Mouse (Mus musculus) spleen, postnatal 14 days (tissue): ENCODE measurements around the gene Fmo5.
A peak's percentile ranks its signal among the peaks of the same experiment; 100 is the strongest.

Experiments
- DNase-seq, 2 experiments: peaks; one replicate each; pipeline ENCODE4 v3.0.0; 2021 to 2022; ENCODE audit warnings: low spot score in 2 of 2

Gene Fmo5

DNA sequence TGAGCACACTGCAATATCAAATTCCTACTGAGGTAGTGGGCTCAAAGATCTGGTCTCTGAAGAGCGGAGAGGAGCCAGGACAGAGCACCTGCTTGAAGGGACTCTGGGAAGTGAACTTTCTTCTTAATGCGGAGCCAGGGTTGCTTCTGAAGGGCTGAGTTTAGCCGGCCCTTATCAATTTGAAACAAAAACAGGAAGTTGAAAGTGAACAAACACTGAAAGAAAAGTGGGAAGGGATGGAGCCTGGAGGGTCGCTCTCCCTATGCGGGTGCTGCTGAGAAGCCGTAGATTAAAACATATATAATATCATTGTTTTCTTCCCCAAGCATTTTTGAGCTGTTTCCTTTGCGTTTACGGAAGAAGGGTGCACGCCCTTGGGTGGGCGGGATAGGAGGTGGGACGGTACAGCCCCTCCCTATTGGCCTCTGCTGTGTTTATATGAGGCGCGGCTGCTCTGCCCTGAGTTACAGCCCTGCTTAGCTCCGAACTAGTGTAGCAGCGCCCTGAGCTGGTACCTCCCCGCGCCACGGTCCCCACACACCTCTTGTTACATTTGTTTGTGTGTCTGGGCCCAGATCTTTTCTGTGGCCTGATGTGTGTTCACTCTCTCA, at the start of gene Fmo5:
Gene Fmo5 (plus strand): TSS at position 414 of the 611 bp plus-strand sequence.
- peak; percentile 45 to 62 for DNase-seq

DNA sequence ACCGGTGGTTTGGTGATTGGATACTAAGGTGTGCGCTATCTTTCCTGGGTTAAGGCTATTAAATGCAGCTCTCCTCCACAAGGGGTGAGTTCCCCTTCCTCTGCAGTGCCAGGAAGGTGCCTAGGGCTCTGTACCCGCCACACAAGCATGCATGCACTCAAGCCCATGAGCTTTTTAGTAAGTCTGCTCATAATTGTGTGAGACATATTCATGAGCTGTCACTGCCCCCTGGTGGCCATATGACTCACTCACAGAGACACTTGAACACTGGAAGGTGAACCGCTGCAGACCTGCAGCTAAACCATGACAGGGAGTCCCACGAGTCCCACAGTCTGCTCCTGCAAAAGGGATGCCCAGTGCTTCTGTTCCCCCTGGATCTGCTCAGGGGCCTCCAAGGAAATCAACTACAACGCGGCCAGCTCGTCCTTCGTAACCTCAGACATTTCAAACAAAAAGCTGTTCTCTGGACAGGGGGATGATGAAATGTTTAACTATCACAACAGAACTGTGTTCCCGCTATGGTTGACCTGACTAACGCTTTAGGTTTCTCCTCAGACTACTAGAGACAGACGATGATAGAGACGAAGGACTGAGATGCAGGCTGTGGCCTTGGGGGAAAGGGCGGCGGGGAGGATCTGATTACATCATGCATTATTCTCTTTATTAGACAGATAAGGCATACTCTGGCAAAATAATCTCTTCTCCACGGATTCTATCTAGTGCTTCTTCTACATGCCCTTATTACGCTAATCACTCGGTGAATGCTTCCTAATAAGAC, 43.0 kb upstream of the Fmo5 start:
- peak; percentile 32 to 53 for DNase-seq

DNA sequence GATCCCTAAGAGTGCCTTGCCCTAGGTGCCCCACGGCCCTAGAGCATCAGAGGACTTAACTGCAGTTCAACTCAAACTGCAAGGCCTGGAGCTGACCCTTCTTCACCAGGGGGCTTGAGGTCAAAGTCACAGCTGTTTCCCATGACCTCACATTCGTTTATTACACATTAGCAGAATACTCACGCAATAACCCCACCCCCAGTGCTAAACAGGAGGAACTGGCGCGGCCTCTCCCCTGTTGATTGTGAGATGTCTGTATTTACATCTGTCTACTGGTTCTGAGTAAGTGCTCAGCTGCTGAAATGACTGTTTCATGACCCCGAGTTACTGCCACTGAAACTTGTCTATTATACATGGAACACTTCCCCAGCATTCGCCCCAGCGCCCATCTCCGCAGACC, 40.9 kb upstream of the Fmo5 start:
- no peak for DNase-seq

DNA sequence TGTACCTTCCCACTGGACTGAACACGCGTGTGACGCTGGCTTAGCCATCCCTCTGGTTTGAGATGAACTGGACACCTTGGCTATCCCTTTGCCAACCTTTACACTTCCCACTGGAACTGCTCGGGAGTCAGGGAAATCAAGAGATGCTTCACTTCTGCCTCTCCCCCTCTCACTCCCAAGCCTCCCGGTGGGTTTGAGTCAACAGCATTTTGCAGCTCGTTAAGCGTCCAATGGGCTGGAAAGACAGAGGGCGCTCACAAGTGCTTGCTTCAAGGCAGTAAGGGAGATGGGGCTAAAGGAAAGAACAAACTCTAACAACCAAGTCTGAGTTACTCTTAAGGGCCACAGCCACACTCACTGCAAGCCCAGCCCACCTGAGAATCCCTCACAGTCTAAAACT, 37.9 kb upstream of the Fmo5 start:
- no peak for DNase-seq

DNA sequence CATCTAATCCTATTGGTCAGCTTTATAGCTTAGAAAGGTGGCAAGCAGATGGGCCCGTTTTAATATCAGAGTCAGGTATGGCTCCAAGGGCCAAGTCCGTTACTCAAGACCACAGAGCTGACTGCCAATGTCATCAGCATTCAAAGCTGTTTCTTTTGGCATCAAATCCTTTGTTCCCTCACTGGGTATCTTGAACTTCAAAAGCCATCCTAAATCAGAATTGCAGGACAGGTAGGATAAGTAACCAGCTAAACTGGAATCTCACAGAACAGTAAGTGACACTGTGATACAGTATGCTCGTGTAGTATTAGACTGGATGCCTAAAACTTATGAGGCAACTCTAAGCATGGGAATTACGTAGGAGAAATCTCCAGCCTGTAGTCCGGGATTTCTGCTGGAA, 35.5 kb upstream of the Fmo5 start:
- DNase-seq: no peak

DNA sequence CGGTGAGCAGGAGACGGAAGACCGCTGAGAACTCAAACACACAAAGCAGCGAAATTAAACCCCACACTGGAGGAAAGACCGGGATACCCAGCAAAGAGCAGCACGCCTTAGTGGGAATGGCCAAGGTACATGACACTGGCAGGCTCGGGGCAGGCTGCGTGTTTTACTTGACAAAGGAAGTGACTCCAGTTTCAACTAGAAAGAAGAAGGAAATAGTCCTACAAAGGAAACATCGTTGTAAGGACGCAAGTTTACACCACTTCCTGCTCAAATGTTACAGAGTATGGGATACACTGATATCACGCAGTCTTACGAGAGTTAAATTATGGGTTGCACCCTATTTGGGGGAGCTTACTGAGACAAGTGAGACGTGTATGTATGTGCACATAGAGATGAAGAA, 34.5 kb upstream of the Fmo5 start:
- no peak for DNase-seq

DNA sequence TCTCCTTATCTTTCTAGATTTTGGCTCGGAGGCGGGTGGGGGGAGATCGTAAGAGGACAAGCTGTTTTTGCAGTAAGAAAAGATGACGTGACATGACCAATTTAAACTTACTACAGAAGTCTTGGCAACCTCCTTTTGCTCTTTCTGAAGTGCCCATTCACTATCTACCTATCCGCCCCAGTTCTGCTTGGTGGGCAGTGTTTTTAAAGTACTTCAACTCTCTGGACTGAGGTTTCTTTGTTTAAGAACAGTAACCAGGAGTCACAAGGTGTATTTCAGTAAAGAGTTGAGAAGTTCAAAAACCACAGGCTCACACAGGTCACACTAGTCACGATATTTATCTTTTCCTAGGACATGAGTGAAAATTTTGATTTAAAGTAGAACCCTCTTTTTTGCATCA, 33.5 kb upstream of the Fmo5 start:
- no peak for DNase-seq

DNA sequence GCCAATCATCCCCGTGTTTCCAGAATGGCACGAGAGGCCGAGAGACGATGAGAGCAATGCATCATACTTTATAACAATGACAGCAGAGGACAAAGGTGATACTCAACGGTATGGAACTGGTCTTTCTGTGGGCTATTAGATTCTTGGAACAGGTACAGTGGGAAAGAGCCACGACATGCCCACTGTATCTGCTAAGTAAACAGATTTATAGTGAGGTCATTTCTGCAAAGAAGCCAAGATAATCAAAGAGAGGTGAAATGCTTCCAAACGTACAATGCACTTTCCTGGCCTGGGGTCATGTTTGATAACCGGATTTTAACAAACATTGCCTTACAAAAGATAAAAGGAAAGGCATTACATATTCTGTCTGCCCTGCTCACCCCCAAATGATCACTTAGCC, 31.8 kb upstream of the Fmo5 start:
- no peak for DNase-seq

DNA sequence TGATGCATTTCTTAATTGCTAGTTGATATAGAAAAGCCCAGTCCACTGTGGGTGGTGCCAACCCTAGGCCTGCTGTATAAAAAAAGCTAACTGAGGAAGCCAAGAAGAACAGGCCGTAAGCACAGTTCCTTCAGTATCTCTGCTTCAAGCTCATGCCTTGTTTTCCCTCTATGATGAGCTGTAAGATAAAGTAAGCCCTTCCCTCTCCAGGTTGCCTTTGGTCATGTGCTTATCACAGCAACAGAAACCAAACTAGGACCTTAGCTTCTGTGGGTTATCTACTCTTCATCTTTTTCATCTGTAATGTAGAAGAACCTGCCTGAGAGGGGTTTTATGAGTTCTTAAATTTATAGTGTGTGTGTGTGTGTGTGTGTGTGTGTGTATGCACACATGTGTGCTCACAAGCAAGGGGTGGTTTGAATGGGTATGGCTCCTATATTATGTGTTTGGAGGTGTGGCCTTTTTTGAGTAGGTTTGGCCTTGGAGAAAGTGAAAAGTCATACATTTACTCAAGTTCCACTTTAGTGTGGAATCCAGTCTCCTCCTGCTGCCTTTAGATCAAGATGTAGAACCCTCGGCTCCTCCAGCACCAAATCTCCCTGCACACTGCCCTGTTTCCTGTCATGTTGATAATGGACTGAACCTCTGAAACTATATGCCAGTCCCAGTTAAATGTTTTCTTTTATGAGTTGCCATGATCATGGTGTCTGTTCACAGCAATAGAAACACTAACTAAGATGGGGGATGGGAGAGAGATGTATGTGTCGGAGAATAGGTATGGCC, 28.4 kb upstream of the Fmo5 start:
- DNase-seq: no peak

DNA sequence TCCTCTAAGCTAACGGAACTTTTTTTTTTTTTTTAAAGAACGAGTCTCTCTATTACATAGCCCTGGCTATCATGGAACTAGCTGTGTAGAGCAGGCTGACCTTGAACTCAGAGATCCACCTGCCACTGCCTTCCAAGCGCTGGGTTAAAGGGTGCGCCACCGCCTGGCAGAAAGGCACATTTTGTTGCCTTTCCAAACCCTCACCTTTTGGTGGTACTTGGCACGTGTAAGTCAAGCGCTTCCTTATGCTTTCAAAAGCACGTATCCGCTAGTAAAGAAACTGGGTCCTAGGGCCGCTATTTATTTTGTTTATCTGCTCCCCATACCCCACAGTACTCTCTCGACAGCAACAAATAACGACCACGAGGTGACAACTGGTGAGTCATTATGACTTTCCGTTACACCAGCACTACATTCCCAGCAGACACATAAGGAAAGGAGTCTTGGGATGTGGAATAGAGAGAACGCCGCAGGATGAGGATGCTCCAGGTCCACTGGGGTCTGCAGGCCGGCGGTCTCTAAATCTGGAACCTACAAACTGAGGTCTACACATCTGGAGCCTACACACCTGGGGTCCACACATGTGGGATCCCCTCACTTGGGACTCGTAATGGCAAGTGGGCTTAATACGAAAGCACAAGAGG, 19.3 kb upstream of the Fmo5 start:
- DNase-seq: peak; percentile 58 to 63

DNA sequence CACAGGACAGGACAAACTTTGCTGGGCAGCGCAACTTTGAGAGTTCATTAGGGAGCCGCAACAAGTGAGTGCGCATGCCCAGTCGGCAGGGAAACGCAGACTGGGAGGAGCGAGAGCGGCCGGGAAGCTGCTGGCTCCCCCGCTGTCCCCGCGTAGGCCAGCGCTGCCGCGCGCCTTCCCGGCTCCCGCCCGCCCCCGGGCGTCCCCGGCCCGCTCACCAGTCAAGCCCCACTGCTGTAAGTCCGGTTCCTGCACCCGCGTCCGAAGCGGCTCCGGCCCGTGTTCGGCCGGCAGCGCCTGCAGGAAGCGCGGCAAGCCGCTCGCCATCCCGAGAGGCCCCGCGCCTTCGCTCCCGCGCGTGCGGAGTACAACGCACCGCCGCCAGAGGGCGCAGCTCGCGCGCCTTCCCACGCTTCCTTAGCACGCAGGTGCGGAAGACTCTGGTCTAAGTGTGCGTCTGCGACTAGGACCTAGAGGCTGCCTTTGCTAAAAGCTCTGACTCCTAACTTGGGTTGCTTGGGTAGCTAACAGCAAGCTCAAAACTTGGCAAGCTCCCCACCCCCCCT, 18.7 kb upstream of the Fmo5 start, which contains the start of gene Chd1l:
Gene Chd1l (minus strand): TSS at position 359 of the 566 bp plus-strand sequence.
- peak; percentile 88 to 90 for DNase-seq

DNA sequence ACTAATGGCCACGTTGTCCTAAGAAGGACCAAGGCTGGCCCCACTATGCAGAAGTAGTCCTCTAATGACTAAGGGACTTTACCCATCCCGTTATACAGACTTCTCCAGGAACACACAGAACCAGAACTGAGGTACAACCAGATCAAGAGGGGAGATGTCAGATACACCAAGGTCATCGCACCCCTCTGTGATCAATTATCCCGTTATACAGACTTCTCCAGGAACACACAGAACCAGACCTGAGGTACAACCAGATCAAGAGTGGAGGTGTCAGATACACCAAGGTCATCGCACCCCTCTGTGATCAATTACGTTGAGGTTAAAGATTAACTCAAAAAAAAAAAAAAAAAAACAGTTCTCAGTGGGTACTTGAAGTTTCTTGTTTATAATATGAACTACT, 17.6 kb upstream of the Fmo5 start:
- DNase-seq: no peak

DNA sequence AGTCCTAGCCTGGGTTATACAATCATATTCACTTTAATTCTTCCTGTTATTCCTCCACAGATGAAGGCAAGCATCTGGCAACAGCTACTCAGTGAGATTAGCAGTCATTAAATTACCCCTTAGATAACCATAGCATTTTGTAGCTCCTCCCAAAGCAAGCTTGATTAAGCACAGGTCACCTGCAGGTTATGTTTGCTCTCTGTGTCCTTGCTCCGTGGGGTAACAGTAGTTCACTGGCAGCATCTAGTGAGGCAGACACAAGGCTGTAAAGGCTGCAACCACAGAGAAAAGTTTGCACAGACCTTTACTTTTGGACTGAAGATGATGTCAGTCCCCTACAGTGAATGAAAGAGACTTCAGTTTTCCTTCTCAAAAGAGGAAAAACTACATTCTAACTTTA, 13.4 kb upstream of the Fmo5 start:
- DNase-seq: no peak

DNA sequence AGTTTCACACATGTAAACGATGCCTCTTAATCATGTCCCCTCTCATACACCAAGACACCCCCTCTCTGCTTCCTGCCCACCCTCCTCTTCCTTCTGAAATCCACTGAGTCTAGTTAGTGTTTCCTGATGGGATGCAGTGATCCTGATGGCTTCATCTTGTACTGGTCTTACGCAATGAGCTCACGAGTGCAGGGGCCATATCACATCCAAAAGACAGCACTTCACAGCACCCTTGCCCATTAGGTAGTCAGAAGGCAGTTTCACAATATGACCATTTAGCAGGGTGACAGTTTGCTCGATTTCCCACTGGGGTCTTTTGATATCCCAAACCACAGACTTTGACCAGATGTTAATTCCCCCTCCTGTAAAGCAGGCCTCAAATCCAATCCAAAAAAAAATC, 12.7 kb upstream of the Fmo5 start:
- no peak for DNase-seq

DNA sequence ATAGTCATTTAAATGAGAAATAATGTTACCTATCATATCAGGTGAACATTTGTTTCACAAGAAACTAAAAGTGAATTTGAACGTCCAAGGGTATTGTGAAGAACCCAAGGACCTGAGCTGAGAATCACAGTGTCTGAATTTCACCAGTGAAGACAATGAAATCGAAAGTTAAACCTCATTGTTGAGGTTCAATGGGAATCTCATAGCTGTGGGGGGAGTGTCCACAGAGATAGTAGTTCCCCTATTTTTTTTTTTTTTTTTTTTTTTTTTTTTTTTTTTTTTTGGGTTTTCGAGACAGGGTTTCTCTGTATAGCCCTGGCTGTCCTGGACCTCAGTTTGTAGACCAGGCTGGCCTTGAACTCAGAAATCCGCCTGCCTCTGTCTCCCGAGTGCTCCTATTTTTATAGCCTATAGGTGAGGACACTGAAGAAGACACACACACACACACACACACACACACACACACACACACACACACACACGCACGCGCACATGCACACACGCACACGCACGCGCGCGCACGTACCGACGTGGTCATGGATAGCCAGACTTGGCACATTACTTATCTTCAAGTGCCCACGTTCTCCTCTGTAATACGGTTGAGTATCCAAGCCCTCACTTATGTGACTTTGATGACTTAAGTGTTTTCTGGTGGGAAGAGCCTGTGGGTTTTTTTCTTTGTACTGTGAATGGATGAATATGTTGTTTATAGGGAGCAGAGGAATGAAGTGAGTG, 11.3 kb upstream of the Fmo5 start:
- no peak for DNase-seq

DNA sequence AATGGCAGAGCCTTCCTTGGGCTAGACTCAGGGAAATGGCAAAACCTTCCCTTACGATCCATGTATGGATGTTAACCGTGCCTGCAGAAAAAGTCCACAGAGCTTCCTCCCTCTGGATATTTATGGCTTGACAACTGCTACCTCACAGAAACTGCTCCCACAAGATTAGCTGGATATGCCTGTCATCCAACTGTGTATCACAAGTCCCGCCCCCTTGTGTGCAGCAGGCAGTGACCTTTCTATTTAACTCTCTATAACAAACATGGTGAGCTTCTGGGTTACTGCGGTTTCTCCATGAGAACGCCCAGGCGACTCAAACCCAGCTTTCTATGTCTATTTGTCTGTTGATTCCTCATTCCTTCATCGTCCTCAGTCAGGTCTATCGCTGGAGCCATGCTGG, 10.7 kb upstream of the Fmo5 start:
- DNase-seq: no peak

DNA sequence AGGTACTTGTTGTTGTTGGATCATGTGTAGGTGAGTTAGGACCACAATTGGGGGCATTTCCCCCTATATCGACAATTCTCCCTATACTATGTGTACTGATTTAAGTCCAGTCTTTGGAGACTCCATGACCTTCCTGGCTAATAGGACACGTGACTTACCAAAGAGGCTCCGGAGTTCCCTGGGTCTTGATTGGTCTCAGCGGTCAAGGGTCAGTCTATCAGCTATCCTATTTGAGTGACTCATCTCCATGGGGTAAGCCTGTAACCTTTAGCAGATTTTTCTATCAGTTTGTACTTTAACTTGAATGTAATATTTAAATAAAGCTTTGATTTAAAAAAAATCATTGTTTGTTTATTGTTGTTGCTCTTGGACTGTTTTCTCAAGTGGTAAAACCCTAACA, 7.9 kb upstream of the Fmo5 start:
- DNase-seq: no peak

DNA sequence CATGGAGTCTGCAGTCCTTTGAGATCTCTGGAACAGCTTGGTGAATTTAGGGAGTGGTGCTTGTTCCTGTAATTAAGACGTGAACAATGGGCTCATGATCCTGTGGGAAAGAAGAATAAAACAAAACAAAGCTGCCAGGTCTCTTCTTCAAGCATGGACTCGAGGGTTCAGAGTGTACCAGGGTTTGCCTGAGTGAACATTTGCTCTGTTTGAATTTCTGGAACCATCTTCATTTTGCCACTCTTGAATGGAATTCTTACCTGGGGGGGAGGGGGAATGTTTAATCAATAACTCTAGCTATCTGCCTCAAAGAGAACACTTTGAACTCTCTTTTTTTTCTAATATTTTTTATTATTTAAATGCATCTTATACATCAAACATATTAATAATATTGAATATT, 4.0 kb upstream of the Fmo5 start:
- DNase-seq: no peak

DNA sequence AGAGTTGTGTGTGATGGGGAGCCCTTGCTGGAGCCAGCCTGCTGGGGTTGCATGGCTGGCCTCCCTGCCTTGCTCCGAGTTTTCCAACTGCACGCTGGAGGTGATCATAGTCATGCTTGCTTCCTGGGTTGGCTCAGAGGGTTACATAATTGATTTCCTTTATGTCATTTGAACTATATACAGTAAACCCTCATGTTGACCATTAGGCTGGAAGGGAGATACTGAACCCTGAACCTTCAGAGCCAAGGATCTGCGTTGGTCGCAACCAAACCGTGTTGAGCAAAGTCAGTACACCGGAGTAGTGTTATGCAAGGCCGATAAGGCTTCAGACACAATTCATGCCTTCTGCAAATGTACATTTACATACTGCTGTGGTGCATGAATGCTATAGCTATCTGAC, 711 bp upstream of the Fmo5 start:
- DNase-seq: no peak

DNA sequence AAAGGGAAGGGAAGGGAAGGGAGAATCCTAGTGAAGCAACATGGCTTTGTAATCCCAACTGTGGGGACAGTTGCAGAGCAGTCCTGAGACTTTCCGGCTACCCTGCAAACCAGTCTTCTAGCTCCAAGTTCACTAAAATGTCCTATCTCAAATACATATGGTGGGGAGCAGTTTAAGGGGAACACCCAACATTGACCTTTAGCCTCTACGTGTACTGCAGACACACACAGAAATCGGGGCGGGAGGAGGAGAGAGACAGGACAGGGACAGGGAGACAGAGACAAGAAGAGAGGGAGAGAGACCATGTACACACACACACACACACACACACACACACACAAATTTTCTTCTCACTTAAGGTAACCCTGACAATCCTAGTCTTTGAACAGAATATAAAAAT, 1.3 kb downstream of the Fmo5 start:
- no peak for DNase-seq

DNA sequence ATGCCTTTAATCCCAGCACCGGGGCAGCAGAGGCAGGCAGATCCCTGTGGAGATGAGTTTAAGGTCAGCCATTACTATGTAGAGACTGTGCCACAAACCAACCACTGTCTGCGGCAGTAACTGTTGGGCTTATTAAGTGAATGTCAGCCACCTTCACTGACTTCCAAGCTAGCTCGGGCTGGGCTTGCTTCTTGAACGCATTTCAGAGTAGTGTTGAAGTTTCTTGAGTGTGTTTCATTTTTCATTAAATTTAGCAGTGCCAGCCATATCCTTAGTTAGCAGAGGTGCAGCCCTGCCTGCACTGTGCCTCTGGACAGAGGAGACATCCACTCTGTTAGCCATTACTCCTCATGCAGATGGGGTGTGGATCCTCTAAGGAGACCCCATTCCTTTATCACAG, 2.1 kb downstream of the Fmo5 start:
- no peak for DNase-seq
